In genomic region chr8:91999189-91999588, GRCm38 (mm10) we compare ENCODE assay signal across 10 mouse cellular contexts.
"Had no signal": no experiment of that assay in that cellular context is flagged by ENCODE, and none has a peak within 500 bp of the region (broad histone marks: within the 10 kb centered on the region; RNA-seq: fewer than 3 reads in every experiment).

No protein-coding gene starts in this region.

- H3K4me3 ChIP-seq: liver, embryonic 13.5 days had no signal

- H3K4me2 ChIP-seq: liver, embryonic 13.5 days; lung, embryonic 14.5 days; midbrain, embryonic 11.5 days had no signal

- H3K36me3 ChIP-seq: liver, embryonic 13.5 days had no signal

- H3K9me3 ChIP-seq: liver, embryonic 13.5 days had no signal

- DNase-seq: kidney, adult 11 months; kidney, postnatal 10 days; kidney, postnatal 4 days; liver, embryonic 13.5 days; lung, embryonic 14.5 days; lung, postnatal 10 days; midbrain, embryonic 14.5 days; thymus, adult 18-20 months; thymus, postnatal 4 days had no signal

- H3K9ac ChIP-seq: liver, embryonic 13.5 days; lung, embryonic 14.5 days had no signal

- H3K27me3 ChIP-seq: liver, embryonic 13.5 days had no signal

- H3K27ac ChIP-seq: liver, embryonic 13.5 days had no signal

- H3K4me1 ChIP-seq: liver, embryonic 13.5 days had no signal
